Mouse (Mus musculus): Measurements from ENCODE around the gene Timm29. TPM values are rescaled to one million over a fixed set of nuclear protein-coding genes. Genes with fewer than 3 reads are reported as not detected.

Timm29 gene
- 31.4 and 32.3 TPM in 2 replicates for polyA plus RNA-seq (2016; fragmentation: Nextera tagmentation; extraction: Ambion mirVana)

DNA sequence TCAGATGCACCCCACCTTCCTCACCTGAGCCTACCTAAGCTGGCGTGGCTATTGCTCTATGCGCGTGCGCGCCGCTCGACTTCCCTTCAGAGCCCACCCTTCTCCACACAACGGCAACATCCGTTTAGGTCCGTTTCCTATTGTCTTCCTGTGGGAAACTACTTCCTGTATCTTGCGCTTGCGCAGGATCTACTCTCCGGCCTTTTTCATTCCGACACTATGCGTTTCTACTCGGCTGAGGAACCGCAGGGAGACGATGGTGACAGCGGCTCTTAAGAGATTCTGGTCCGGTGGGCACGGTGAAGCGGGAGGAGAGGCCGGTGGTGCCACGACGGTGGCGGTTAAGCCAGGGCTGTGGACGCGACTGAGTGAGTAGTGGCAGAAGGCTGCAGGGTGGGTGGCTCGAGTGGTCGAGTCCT is at the start of gene Timm29, which contains the start of gene Yipf2:
Gene Timm29, plus strand, starts transcription at position 20 of the 419 bp plus-strand sequence.
Gene Yipf2, minus strand, starts transcription at position 126 of the 419 bp plus-strand sequence.
- under 1% methylated on average over 30 of the region's 30 CpGs for WGBS
- no peaks in the 10 kb centered on the region for H3K27me3 ChIP-seq (ENCODE audit: poor library complexity, severe bottlenecking)
- peaks cover 61% of the 10 kb centered on the region for H3K36me3 ChIP-seq (replicated peaks)

DNA sequence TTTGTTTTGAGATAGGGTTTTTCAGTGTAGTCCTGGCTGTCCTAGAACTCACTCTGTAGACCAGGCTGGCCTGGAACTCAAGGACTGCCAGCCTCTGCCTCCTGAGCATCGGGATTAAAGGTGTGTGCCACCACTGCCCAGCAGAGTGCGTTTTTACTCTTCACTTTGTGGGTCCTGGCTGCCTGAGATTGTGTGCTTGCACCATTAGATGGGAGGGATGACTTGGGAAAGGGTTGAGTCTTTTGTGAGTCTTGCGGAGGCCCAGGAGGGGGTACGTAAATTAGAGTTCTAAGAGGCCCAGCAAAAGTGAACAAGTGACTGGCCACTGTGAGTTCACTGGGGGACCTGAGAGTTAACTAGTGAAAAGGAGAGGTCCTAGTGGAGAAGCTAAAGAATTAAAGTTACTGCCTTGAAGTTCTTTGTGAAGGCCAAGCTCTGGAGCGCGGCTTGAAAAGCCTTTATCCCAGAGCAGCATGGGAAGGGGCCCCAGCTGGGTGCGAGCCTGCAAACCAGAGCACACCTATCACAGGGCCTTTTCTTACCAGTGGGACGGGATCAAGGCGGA is 47.1 kb upstream of the Timm29 start:
- Histone ChIP-seq H3K9me3 (no peaks in the 10 kb centered on the region), H3K36me3 (replicated peaks) (peaks cover 17% of the 10 kb centered on the region), H3K27ac (peak overlapping the region; percentile 98), H3K4me3 (peak overlapping the region; percentile 86), H3K27me3 (ENCODE audit: poor library complexity, severe bottlenecking) (no peaks in the 10 kb centered on the region), H3K4me1 (peaks cover 31% of the 10 kb centered on the region)
- WGBS: 3% methylated on average over 9 of the region's 9 CpGs
- DNase-seq (ENCODE audit: extremely low spot score, low spot score): no peak

More for the DNA sequence above, at the start of gene Timm29, which contains the start of gene Yipf2:
- H3K27ac ChIP-seq: peak within 1 kb of the TSS; percentile 88
- peak within 1 kb of the TSS; percentile 98 for H3K4me3 ChIP-seq
- H3K4me1 ChIP-seq: peaks cover 37% of the 10 kb centered on the region
- peak; percentile 90 for DNase-seq (ENCODE audit: extremely low spot score, low spot score)
- no peaks in the 10 kb centered on the region for H3K9me3 ChIP-seq

DNA sequence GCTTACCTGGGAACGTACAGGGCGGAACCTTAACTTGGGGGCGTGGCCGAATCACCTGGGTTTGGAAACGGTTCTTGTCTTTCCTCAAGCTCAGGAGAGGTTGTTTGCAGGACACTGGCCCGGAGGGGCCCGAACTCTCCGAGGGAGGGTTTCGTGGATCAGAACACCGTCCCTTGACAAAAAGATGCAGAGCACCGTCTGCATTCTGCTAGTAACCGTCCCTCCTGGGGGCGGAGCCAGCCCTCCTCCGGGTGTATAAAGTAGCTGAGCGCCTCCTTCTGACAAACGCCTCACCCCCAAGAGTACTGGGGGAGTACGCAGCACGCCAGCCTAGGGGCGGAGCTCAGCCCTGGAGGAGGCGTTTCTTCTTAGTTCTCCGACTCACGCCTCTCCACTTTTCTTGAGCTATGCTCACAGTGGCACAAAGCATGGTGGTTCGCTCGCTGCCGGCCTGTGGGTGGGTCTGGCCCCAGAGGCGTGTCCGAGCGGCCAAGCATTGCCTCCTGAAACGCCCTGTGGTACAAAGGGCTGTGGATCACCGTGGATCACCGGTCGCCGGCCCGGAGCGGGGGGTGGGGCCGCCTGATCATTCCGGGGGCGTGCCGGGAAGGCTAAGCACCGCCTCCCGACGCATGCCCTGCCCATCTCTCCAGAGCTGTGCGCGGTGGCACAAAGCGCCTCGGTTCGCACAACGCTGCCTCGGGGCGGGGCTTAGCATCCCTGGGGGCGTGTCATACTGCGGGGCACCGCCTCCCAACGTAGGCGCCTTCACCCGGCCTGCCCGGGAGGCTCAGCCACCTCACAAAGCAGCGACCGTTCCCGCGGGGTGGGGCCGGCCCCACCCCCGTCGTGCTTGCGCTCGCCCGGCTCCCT is 46.4 kb upstream of the Timm29 start:
- H3K27me3 ChIP-seq (ENCODE audit: poor library complexity, severe bottlenecking): no peaks in the 10 kb centered on the region
- peak overlapping the region; percentile 86 for H3K4me3 ChIP-seq
- peaks cover 31% of the 10 kb centered on the region for H3K4me1 ChIP-seq
- peaks cover 24% of the 10 kb centered on the region for H3K36me3 ChIP-seq (replicated peaks)
- peak overlapping the region; percentile 98 for H3K27ac ChIP-seq
- peak; percentile 100 for DNase-seq (ENCODE audit: extremely low spot score, low spot score)
- WGBS: under 1% methylated on average over 67 of the region's 67 CpGs
- H3K9me3 ChIP-seq: no peaks in the 10 kb centered on the region

DNA sequence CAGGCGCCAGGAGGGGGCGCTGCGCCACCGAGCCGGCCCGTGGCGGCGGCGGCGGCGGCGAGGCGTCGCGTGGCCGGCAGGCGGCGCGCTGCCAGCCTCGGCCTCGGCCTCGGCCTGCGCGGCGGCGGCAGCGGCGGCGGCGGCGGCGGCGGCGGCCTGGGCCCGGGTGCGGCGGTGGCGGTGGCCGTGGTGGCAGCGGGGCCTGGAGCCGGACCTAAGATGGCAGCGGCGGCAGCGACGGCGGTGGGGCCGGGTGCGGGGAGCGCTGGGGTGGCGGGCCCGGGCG is 45.8 kb upstream of the Timm29 start, which contains the start of gene Carm1:
Gene Carm1, plus strand, starts transcription at position 106 of the 286 bp plus-strand sequence.
- WGBS: 21% methylated on average over 51 of the region's 52 CpGs
- Histone ChIP-seq H3K27me3 (ENCODE audit: poor library complexity, severe bottlenecking) (no peaks in the 10 kb centered on the region), H3K9me3 (no peaks in the 10 kb centered on the region), H3K27ac (peak within 1 kb of the TSS; percentile 98), H3K4me1 (peaks cover 31% of the 10 kb centered on the region), H3K36me3 (replicated peaks) (peaks cover 30% of the 10 kb centered on the region), H3K4me3 (peak within 1 kb of the TSS; percentile 86)
- no peak for DNase-seq (ENCODE audit: extremely low spot score, low spot score)

DNA sequence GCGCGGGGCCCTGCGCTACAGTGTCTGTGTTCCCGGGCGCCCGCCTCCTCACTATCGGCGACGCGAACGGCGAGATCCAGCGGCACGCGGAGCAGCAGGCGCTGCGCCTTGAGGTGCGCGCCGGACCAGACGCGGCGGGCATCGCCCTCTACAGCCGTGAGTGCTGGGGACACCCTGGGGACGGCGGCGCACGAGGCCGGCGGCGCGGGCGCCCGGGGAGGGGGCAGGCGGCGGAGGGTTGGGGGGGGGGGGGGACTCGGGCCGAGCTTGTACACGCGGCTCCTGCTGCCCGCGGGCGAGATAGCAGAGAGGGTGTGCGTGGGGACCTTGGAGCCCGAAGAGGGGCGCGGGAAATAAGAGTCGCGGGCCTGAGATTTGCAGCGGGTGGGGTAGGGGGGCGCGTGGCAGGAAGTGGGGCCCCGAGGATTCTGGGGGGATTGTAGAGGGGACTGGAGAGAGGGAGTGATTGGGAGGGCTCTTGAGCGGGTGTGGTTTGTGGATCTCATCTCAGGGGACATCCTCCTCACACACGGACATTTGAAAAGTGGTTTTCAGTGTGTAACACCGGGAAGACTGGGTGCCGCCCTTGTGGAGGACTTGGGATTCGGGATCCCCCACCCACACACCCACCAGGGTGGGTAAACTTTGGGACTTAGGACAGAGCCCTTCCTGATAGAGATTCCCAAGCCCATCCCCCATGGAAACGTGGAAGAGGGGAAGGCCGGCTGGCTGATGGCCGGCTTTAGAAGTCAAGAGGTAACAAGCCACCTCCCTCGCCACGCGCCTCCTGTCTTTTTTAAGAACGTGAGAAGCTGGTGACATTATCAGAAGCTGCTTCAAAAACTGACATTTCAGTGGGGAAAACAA is 45.2 kb upstream of the Timm29 start:
- WGBS: under 1% methylated on average over 66 of the region's 66 CpGs
- H3K4me1 ChIP-seq: peaks cover 31% of the 10 kb centered on the region
- DNase-seq (ENCODE audit: extremely low spot score, low spot score): peak; percentile 62
- peak overlapping the region; percentile 98 for H3K27ac ChIP-seq
- H3K27me3 ChIP-seq (ENCODE audit: poor library complexity, severe bottlenecking): no peaks in the 10 kb centered on the region
- no peaks in the 10 kb centered on the region for H3K9me3 ChIP-seq
- peak overlapping the region; percentile 86 for H3K4me3 ChIP-seq
- H3K36me3 ChIP-seq (replicated peaks): peaks cover 36% of the 10 kb centered on the region

DNA sequence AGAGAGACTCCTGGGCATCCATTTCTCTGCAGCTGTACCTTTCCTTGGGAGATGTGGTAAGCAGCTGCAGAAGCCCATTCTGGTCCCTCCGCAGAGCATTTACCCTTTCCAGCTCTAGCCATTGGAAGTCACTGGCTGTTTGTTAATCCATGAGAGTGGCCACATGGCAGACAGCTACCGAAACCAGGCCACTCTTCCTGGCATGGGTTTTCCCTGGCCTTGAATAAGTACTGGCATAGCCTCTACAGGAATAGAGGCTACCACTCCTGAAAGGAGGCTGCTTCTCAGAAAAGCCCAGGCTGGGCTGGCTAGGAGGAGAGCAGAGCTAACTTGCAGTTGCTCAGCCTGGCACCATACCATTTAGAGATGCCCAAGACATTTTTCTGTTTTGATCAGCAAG is 41.5 kb upstream of the Timm29 start:
- H3K4me1 ChIP-seq: peaks cover 16% of the 10 kb centered on the region
- WGBS: 98% methylated on average over 2 of the region's 2 CpGs

DNA sequence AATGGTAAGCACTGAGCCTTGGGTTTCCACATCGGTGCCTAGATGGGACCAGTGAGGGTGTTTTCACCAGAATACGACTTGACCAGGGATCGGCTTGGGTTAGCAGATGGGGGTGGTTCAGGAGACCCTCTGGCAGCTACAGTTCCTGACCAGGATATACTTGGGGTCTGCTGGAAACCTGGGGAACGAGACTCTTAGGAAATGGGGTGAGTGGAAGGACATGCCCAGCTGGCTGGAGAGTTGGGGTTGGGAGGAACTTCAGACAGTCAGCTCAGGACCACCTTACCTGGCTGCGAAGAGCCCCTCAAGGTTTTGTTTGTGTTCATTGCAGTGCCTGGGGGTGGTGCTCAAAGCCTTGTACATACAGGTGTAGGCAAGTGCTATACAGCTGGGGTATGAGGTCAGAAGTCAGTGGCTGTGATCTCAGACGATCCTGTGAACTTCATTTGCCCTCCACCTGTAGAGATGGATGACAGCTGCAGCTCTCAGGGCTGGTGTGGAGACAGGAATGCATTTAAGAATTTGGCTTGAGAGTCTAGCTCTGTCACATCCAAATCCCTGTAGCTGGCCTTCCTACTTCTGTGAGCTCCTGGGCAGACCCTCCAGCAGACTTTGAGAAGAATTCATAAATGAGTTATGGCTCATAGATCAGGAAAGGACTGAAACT is 38.8 kb upstream of the Timm29 start:
- Histone ChIP-seq H3K27me3 (ENCODE audit: poor library complexity, severe bottlenecking) (no peaks in the 10 kb centered on the region), H3K4me1 (peaks cover 11% of the 10 kb centered on the region), H3K9me3 (no peaks in the 10 kb centered on the region), H3K27ac (no peak overlapping the region), H3K4me3 (no peak overlapping the region), H3K36me3 (replicated peaks) (peaks cover 89% of the 10 kb centered on the region)
- 91% methylated on average over 6 of the region's 6 CpGs for WGBS
- no peak for DNase-seq (ENCODE audit: extremely low spot score, low spot score)

More for the DNA sequence above, 41.5 kb upstream of the Timm29 start:
- peaks cover 69% of the 10 kb centered on the region for H3K36me3 ChIP-seq (replicated peaks)
- no peak overlapping the region for H3K4me3 ChIP-seq
- H3K27me3 ChIP-seq (ENCODE audit: poor library complexity, severe bottlenecking): no peaks in the 10 kb centered on the region
- no peak for DNase-seq (ENCODE audit: extremely low spot score, low spot score)
- H3K9me3 ChIP-seq: no peaks in the 10 kb centered on the region
- no peak overlapping the region for H3K27ac ChIP-seq

DNA sequence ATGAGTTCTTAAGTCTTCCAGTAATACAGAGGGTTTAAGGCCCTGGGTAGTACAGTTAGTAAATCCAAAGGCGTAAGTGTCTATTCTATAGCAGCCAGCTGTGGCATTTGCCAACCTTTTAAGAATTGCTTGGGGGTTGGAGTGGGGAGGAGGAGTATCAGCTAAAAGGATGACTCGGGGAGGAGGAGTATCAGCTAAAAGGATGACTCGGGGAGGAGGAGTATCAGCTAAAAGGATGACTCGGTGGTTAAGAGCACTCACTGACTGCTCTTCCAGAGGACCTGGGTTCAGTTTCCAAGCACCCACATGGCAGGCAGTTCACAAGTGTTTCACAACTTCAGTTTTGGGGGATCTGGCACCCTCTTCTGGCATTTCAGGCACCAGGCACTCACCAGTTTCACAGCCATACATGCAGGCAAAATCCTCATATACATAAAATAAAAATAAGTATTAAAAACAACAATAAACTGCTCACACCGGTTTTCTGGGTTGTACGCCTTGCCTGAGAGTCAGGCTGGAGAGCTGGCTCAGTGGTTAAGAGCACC is 37.3 kb upstream of the Timm29 start:
- no peak overlapping the region for H3K4me3 ChIP-seq
- H3K9me3 ChIP-seq: no peaks in the 10 kb centered on the region
- no peak overlapping the region for H3K27ac ChIP-seq
- H3K4me1 ChIP-seq: peaks cover 6% of the 10 kb centered on the region; the same call in 1 of the 2 replicates
- H3K36me3 ChIP-seq (replicated peaks): peaks cover 89% of the 10 kb centered on the region
- no peak for DNase-seq (ENCODE audit: extremely low spot score, low spot score)
- 89% methylated on average over 6 of the region's 6 CpGs for WGBS
- no peaks in the 10 kb centered on the region for H3K27me3 ChIP-seq (ENCODE audit: poor library complexity, severe bottlenecking)

DNA sequence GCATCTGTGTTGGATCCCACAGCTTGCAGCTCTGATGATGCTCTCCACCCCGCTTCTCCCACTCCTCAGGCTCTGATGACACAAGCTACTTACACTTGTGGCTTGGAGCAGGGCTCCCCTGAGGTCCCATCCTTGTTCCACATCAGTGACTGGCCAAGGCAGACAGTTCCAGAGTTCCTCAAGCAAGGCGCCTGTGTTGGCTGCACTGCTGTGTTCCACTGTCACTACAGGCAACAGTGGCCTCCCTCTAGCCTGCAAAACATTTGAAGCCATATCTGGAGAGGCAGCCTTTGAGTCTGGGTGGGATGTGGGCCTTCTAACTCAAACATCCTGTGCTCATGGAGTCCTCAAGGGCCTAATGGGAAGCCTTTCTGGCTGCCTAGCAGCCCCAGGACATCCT is 35.5 kb upstream of the Timm29 start:
- DNase-seq (ENCODE audit: extremely low spot score, low spot score): no peak
- H3K9me3 ChIP-seq: no peaks in the 10 kb centered on the region
- no peaks in the 10 kb centered on the region for H3K27me3 ChIP-seq (ENCODE audit: poor library complexity, severe bottlenecking)
- peaks cover 87% of the 10 kb centered on the region for H3K36me3 ChIP-seq (replicated peaks)
- no peak overlapping the region for H3K27ac ChIP-seq
- peaks cover 6% of the 10 kb centered on the region; the same call in 1 of the 2 replicates for H3K4me1 ChIP-seq
- no peak overlapping the region for H3K4me3 ChIP-seq
- WGBS: 94% methylated on average over 2 of the region's 2 CpGs

DNA sequence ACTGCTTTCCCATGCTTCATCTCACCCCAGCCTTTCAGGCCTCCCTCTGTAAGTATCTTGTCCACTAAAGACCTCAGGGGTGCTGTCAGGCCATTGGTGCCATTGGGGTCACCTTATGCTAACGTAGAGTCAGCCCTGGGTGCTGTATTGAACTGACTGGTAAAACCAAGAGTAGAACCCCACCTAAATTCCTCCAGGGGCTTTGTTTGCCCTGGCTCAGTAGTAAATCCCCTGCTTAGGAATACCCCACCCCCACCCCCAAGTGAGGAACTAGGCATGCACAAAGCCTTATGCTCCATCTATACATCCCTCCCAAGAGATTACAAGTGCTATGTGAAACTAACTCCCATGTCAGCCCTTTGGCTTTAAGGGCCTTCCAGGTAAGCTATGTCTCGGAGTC is 35.0 kb upstream of the Timm29 start:
- DNase-seq (ENCODE audit: extremely low spot score, low spot score): no peak
- Histone ChIP-seq H3K27me3 (ENCODE audit: poor library complexity, severe bottlenecking) (no peaks in the 10 kb centered on the region), H3K27ac (0 out of 2 replicates have a peak overlapping the region, but pooled peaks have one; percentile 12), H3K4me3 (no peak overlapping the region), H3K4me1 (peaks cover 6% of the 10 kb centered on the region; the same call in 1 of the 2 replicates), H3K36me3 (replicated peaks) (peaks cover 87% of the 10 kb centered on the region), H3K9me3 (no peaks in the 10 kb centered on the region)
- 97% methylated on average over 2 of the region's 2 CpGs for whole genome bisulfite sequencing

DNA sequence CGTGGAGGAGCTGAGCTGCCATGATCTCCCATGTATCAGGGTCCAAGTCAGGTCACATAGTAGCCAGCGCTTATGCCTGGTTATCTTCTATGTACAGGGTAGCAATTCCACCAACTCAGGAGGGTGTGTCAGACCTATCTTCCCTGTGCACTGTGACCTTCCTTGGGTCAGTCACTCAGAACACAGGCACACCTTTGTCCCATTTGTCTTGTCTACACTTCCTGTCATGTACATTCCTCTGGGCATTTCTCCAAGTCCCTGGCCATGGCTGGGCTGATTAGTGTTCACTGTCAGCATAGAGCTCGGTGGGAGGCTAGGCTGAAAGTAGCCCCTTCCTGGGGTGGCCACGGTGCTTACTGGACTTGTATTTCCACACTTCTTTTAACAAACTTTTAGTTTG is 34.2 kb upstream of the Timm29 start:
- H3K9me3 ChIP-seq: no peaks in the 10 kb centered on the region
- H3K4me1 ChIP-seq: peaks cover 6% of the 10 kb centered on the region; the same call in 1 of the 2 replicates
- H3K27me3 ChIP-seq (ENCODE audit: poor library complexity, severe bottlenecking): no peaks in the 10 kb centered on the region
- H3K4me3 ChIP-seq: no peak overlapping the region
- 92% methylated on average over 4 of the region's 4 CpGs for WGBS
- no peak overlapping the region for H3K27ac ChIP-seq
- no peak for DNase-seq (ENCODE audit: extremely low spot score, low spot score)
- peaks cover 84% of the 10 kb centered on the region for H3K36me3 ChIP-seq (replicated peaks)

DNA sequence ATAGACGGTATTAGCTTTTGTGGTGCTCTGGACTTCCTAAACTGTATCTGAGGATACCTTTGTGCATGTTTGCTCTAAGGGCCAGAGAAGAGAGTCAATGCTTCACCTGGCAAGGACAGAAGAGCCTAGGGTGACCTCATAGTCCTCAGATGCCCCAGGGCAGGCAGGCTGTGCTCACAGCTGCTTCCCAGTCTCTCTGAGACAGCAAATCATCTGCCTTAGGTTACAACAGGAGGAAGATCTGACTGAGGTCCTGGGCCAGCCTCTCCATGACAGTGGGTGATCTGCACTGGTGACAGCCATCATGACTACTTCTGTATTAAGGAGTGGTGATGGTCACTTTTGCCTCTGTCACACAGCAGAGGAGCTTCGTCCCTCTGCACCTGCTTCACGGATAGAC is 33.4 kb upstream of the Timm29 start:
- H3K4me1 ChIP-seq: peaks cover 6% of the 10 kb centered on the region; the same call in 1 of the 2 replicates
- DNase-seq (ENCODE audit: extremely low spot score, low spot score): no peak
- H3K27me3 ChIP-seq (ENCODE audit: poor library complexity, severe bottlenecking): no peaks in the 10 kb centered on the region
- H3K4me3 ChIP-seq: no peak overlapping the region
- H3K27ac ChIP-seq: no peak overlapping the region
- H3K9me3 ChIP-seq: no peaks in the 10 kb centered on the region
- H3K36me3 ChIP-seq (replicated peaks): peaks cover 79% of the 10 kb centered on the region
- WGBS: 96% methylated on average over 3 of the region's 3 CpGs
